Mouse (Mus musculus) kidney, adult 2 months (tissue): ENCODE data around the gene Sh2d4b. TPM values are rescaled to one million over a fixed set of nuclear protein-coding genes. Genes with fewer than 3 reads are reported as not detected.

ENCODE experiments used
- DNase-seq: peaks from one replicate; pipeline ENCODE4 v3.0.0; 2021
- H3K27ac ChIP-seq: fragments of 200-500 bp; 2 replicates; pipeline ENCODE4 v1.5.1; 2012; ENCODE audit warnings: low read depth, low read length, control low read depth, inconsistent platforms; ENCODE audit not compliant: insufficient read depth
- H3K27me3 ChIP-seq: fragments of 200-500 bp; replicated peaks from 2 replicates; pipeline ENCODE4 v1.6.1; 2012; ENCODE audit warnings: mild to moderate bottlenecking, moderate library complexity, low read length, inconsistent platforms; ENCODE audit not compliant: control insufficient read depth, insufficient read depth
- H3K36me3 ChIP-seq: fragments of 200-500 bp; 2 replicates; pipeline ENCODE4 v1.6.1; 2012; ENCODE audit warnings: mild to moderate bottlenecking, moderate library complexity, low read length, inconsistent platforms; ENCODE audit not compliant: control insufficient read depth, insufficient read depth
- H3K4me1 ChIP-seq: fragments of 200-500 bp; 2 replicates; pipeline ENCODE4 v1.6.1; 2011; ENCODE audit warnings: low read length; ENCODE audit not compliant: control insufficient read depth, insufficient read depth
- H3K4me3 ChIP-seq: fragments of 200-500 bp; 2 replicates; pipeline ENCODE4 v1.5.1; 2011; ENCODE audit warnings: mild to moderate bottlenecking, low read depth, low read length, control low read depth; ENCODE audit not compliant: insufficient read depth
- CTCF ChIP-seq: fragments of 200-500 bp; conservative IDR thresholded peaks from 2 replicates; pipeline ENCODE4 v1.5.1; 2011; ENCODE audit warnings: low read depth, mild to moderate bottlenecking, control low read depth, low read length, moderate library complexity, mixed read lengths; ENCODE audit not compliant: insufficient read depth, insufficient read length
- POLR2A ChIP-seq: fragments of 200-500 bp; IDR thresholded peaks from one replicate; pipeline ENCODE4 v1.6.1; 2011; ENCODE audit warnings: low read depth, low read length, control low read depth
- WGBS: fragments of 180-500 bp; shearing (Covaris S2); methylation state at CpG from one replicate; pipeline ENCODE4 v1.1.7; 2018; 5-methylcytosine and 5-hydroxymethylcytosine counted together
- polyA plus RNA-seq: library from polyadenylated mRNA; depleted of rRNA; stranded (reverse); fragments of >200 nt; gene quantifications from 2 replicates; pipeline ENCODE4 v1.2.3, GENCODE M21; 2012; rRNA removed

Sh2d4b gene
- polyA plus RNA-seq: 0.83 and 0.94 TPM in 2 replicates

- no peak within 1 kb of the TSS for H3K27ac ChIP-seq
- no peaks in the 10 kb centered on the region for H3K27me3 ChIP-seq
- 79% methylated on average over 3 of the region's 3 CpGs for WGBS
- TF ChIP-seq CTCF (no peak), POLR2A (no peak)
- no peak for DNase-seq
- H3K4me3 ChIP-seq: no peak within 1 kb of the TSS
- no peaks in the 10 kb centered on the region for H3K36me3 ChIP-seq
- H3K4me1 ChIP-seq: 0 out of 2 replicates have a peak, but pooled peaks cover 2% of the 10 kb centered on the region
These were observed at the start of gene Sh2d4b for GRCm38 (mm10) chr14:40893196-40893595. Gene Sh2d4b (minus strand): TSS chr14:40893266.

- H3K27me3 ChIP-seq: no peaks in the 10 kb centered on the region
These were observed 49.4 kb upstream of the Sh2d4b start for GRCm38 (mm10) chr14:40942429-40942828.

GRCm38 (mm10) chr14:40938380-40938987 is 45.4 kb upstream of the Sh2d4b start:
- Histone ChIP-seq H3K4me3 (no peak overlapping the region), H3K27ac (no peak overlapping the region), H3K36me3 (no peaks in the 10 kb centered on the region), H3K27me3 (no peaks in the 10 kb centered on the region), H3K4me1 (peaks cover 33% of the 10 kb centered on the region)
- no peak for DNase-seq
- 73% methylated on average over 11 of the region's 11 CpGs for WGBS
- TF ChIP-seq POLR2A (no peak), CTCF (no peak)

More at GRCm38 (mm10) chr14:40942429-40942828, 49.4 kb upstream of the Sh2d4b start:
- Histone ChIP-seq H3K4me1 (peaks cover 5% of the 10 kb centered on the region; the same call in 1 of the 2 replicates), H3K4me3 (no peak overlapping the region), H3K27ac (no peak overlapping the region), H3K36me3 (no peaks in the 10 kb centered on the region)
- TF ChIP-seq POLR2A (no peak), CTCF (no peak)
- 71% methylated on average over 2 of the region's 2 CpGs for WGBS
- DNase-seq: no peak

- TF ChIP-seq POLR2A (no peak), CTCF (no peak)
- H3K4me1 ChIP-seq: peaks cover 45% of the 10 kb centered on the region
- 34% methylated on average over 4 of the region's 4 CpGs for WGBS
- no peaks in the 10 kb centered on the region for H3K36me3 ChIP-seq
- no peak overlapping the region for H3K4me3 ChIP-seq
- no peaks in the 10 kb centered on the region for H3K27me3 ChIP-seq
- no peak for DNase-seq
- no peak overlapping the region for H3K27ac ChIP-seq
These were observed 44.0 kb upstream of the Sh2d4b start for GRCm38 (mm10) chr14:40937052-40937451.

GRCm38 (mm10) chr14:40935481-40935880 is 42.4 kb upstream of the Sh2d4b start:
- WGBS: 48% methylated on average over 1 of the region's 1 CpGs
- no peaks in the 10 kb centered on the region for H3K36me3 ChIP-seq
- TF ChIP-seq CTCF (no peak), POLR2A (no peak)
- DNase-seq: no peak
- H3K27ac ChIP-seq: no peak overlapping the region
- no peak overlapping the region for H3K4me3 ChIP-seq
- H3K4me1 ChIP-seq: peaks cover 61% of the 10 kb centered on the region
- no peaks in the 10 kb centered on the region for H3K27me3 ChIP-seq

GRCm38 (mm10) chr14:40935054-40935453 is 42.0 kb upstream of the Sh2d4b start:
- no peak overlapping the region; the same call in 1 of the 2 replicates for H3K27ac ChIP-seq
- H3K27me3 ChIP-seq: no peaks in the 10 kb centered on the region
- DNase-seq: no peak
- H3K36me3 ChIP-seq: no peaks in the 10 kb centered on the region
- WGBS: 56% methylated on average over 2 of the region's 2 CpGs
- H3K4me3 ChIP-seq: no peak overlapping the region
- TF ChIP-seq POLR2A (no peak), CTCF (no peak)
- H3K4me1 ChIP-seq: peaks cover 63% of the 10 kb centered on the region

GRCm38 (mm10) chr14:40933328-40933727 is 40.3 kb upstream of the Sh2d4b start:
- DNase-seq: no peak
- peaks cover 74% of the 10 kb centered on the region for H3K4me1 ChIP-seq
- no peaks in the 10 kb centered on the region for H3K36me3 ChIP-seq
- H3K4me3 ChIP-seq: no peak overlapping the region
- H3K27me3 ChIP-seq: no peaks in the 10 kb centered on the region
- no peak overlapping the region for H3K27ac ChIP-seq
- TF ChIP-seq CTCF (no peak), POLR2A (no peak)
- 55% methylated on average over 7 of the region's 7 CpGs for WGBS

- peak; percentile 77 for DNase-seq
- peaks cover 81% of the 10 kb centered on the region for H3K4me1 ChIP-seq
- WGBS: 23% methylated on average over 9 of the region's 9 CpGs
- no peak for TF ChIP-seq POLR2A
- TF ChIP-seq CTCF: no peak
- no peak overlapping the region for H3K4me3 ChIP-seq
- H3K27me3 ChIP-seq: no peaks in the 10 kb centered on the region
- no peaks in the 10 kb centered on the region for H3K36me3 ChIP-seq
- H3K27ac ChIP-seq: peak overlapping the region; percentile 96
These were observed 39.2 kb upstream of the Sh2d4b start for GRCm38 (mm10) chr14:40932225-40932624.
